Mouse (Mus musculus) MEL (cell line): ENCODE data around the gene Olfr507. TPM values are rescaled to one million over a fixed set of nuclear protein-coding genes. Genes with fewer than 3 reads are reported as not detected.

ENCODE experiments used
- DNase-seq: peaks from one replicate; pipeline ENCODE4 v3.0.0; 2011; ENCODE audit warnings: low read depth, low spot score
- H3K27ac ChIP-seq: 2 replicates; pipeline ENCODE4 v1.5.1; 2012; ENCODE audit warnings: low read depth, mild to moderate bottlenecking, control low read depth, low read length, moderate library complexity; ENCODE audit not compliant: control insufficient read depth
- H3K27me3 ChIP-seq, 2 experiments: fragments of 150-350 bp in 1 of 2; sonication (generic) in 1 of 2; 2 replicates each; pipeline ENCODE4 v1.6.1; 2012; ENCODE audit warnings: low read length in 2 of 2, mild to moderate bottlenecking in 2 of 2, improper control_type of control experiment in 1 of 2, moderate library complexity in 1 of 2; ENCODE audit not compliant: insufficient read depth in 2 of 2, control insufficient read depth in 1 of 2
- H3K36me3 ChIP-seq, 2 experiments: 2 replicates each; pipeline ENCODE4 v1.6.1; 2012 to 2014; ENCODE audit warnings: low read length in 2 of 2, improper control_type of control experiment in 1 of 2, inconsistent platforms in 1 of 2, mild to moderate bottlenecking in 1 of 2; ENCODE audit not compliant: insufficient read depth in 2 of 2, control insufficient read depth in 1 of 2
- H3K4me1 ChIP-seq, 2 experiments: fragments of 150-350 bp in 1 of 2; sonication (generic) in 1 of 2; 2 replicates each; pipeline ENCODE4 v1.6.1; 2012; ENCODE audit warnings: low read length in 2 of 2, improper control_type of control experiment in 1 of 2, mild to moderate bottlenecking in 1 of 2; ENCODE audit not compliant: insufficient read depth in 2 of 2, control insufficient read depth in 1 of 2
- H3K4me3 ChIP-seq, 2 experiments: fragments of 150-350 bp in 1 of 2; sonication (generic) in 1 of 2; 2 replicates each; pipeline ENCODE4 v1.5.1; 2012; ENCODE audit warnings: low read depth in 2 of 2, low read length in 2 of 2, mild to moderate bottlenecking in 2 of 2, moderate library complexity in 2 of 2, control low read depth in 1 of 2, improper control_type of control experiment in 1 of 2; ENCODE audit not compliant: control insufficient read depth in 1 of 2, insufficient read depth in 1 of 2
- H3K79me2 ChIP-seq: 2 replicates; pipeline ENCODE4 v1.6.1; 2012; ENCODE audit warnings: mild to moderate bottlenecking, low read length, moderate library complexity; ENCODE audit not compliant: control insufficient read depth, poor library complexity, insufficient read depth
- H3K9ac ChIP-seq: 2 replicates; pipeline ENCODE4 v1.6.1; 2012; ENCODE audit warnings: low read depth, mild to moderate bottlenecking, control low read depth, low read length, moderate library complexity; ENCODE audit not compliant: control insufficient read depth, poor library complexity, severe bottlenecking
- H3K9me3 ChIP-seq: fragments of 150-350 bp; sonication (generic); replicated peaks from 2 replicates; pipeline ENCODE4 v1.6.1; 2012; ENCODE audit warnings: mild to moderate bottlenecking, low read length, improper control_type of control experiment, moderate library complexity; ENCODE audit not compliant: insufficient read depth
- CHD1 ChIP-seq: IDR thresholded peaks from 2 replicates; pipeline ENCODE4 v1.6.1; 2012; ENCODE audit warnings: low read depth, mild to moderate bottlenecking, inconsistent platforms, low read length, improper control_type of control experiment
- CHD2 ChIP-seq: IDR thresholded peaks from 2 replicates; pipeline ENCODE4 v1.6.1; 2011; ENCODE audit warnings: low read length, improper control_type of control experiment
- CTCF ChIP-seq, 3 experiments: IDR thresholded peaks in 2 of 3; conservative IDR thresholded peaks in 1 of 3; 2 replicates each; pipeline ENCODE4 v1.5.1; 2011 to 2012; ENCODE audit warnings: low read length in 3 of 3, low read depth in 2 of 3, mild to moderate bottlenecking in 2 of 3, improper control_type of control experiment in 1 of 3, inconsistent platforms in 1 of 3, mixed read lengths in 1 of 3, moderate library complexity in 1 of 3; ENCODE audit not compliant: control insufficient read depth in 1 of 3, insufficient read depth in 1 of 3, poor library complexity in 1 of 3, severe bottlenecking in 1 of 3
- E2F4 ChIP-seq: IDR thresholded peaks from 2 replicates; pipeline ENCODE4 v1.6.1; 2011; ENCODE audit warnings: low read depth, low read length, improper control_type of control experiment, borderline replicate concordance
- EP300 ChIP-seq, 2 experiments: IDR thresholded peaks; 2 replicates each; pipeline ENCODE4 v1.6.1; 2011; ENCODE audit warnings: improper control_type of control experiment in 2 of 2, low read length in 2 of 2, low read depth in 1 of 2, mild to moderate bottlenecking in 1 of 2
- ETS1 ChIP-seq: IDR thresholded peaks from 2 replicates; pipeline ENCODE4 v1.6.1; 2012; ENCODE audit warnings: low read depth, mild to moderate bottlenecking, inconsistent platforms, low read length, improper control_type of control experiment, moderate library complexity
- GATA1 ChIP-seq: IDR thresholded peaks from 2 replicates; pipeline ENCODE4 v1.6.1; 2011; ENCODE audit warnings: low read depth, low read length, improper control_type of control experiment
- KAT2A ChIP-seq: conservative IDR thresholded peaks from 2 replicates; pipeline ENCODE4 v1.6.1; 2012; ENCODE audit warnings: low read depth, low read length, improper control_type of control experiment, inconsistent platforms
- MAX ChIP-seq: IDR thresholded peaks from 2 replicates; pipeline ENCODE4 v1.6.1; 2011; ENCODE audit warnings: low read length, improper control_type of control experiment
- MEF2A ChIP-seq: IDR thresholded peaks from 2 replicates; pipeline ENCODE4 v1.6.1; 2014; ENCODE audit warnings: low read depth, mild to moderate bottlenecking, inconsistent platforms, low read length, improper control_type of control experiment; ENCODE audit not compliant: poor library complexity, insufficient replicate concordance, severe bottlenecking; ENCODE audit errors: extremely low read depth
- MYB ChIP-seq: IDR thresholded peaks from 2 replicates; pipeline ENCODE4 v1.6.1; 2011; ENCODE audit warnings: mild to moderate bottlenecking, low read depth, low read length, improper control_type of control experiment
- NELFE ChIP-seq: IDR thresholded peaks from 2 replicates; pipeline ENCODE4 v1.6.1; 2011; ENCODE audit warnings: low read depth, low read length, improper control_type of control experiment
- POLR2AphosphoS2 ChIP-seq: IDR thresholded peaks from 2 replicates; pipeline ENCODE4 v1.6.1; 2011; ENCODE audit warnings: low read length, improper control_type of control experiment
- POLR2AphosphoS5 ChIP-seq: IDR thresholded peaks from 2 replicates; pipeline ENCODE4 v1.6.1; 2012; ENCODE audit warnings: low read depth, borderline replicate concordance, mild to moderate bottlenecking, inconsistent platforms, low read length, moderate library complexity, mixed read lengths
- RAD21 ChIP-seq: IDR thresholded peaks from 2 replicates; pipeline ENCODE4 v1.6.1; 2011; ENCODE audit warnings: mild to moderate bottlenecking, low read depth, low read length, improper control_type of control experiment
- RCOR1 ChIP-seq: IDR thresholded peaks from 2 replicates; pipeline ENCODE4 v1.6.1; 2012; ENCODE audit warnings: low read depth, mild to moderate bottlenecking, inconsistent platforms, low read length, improper control_type of control experiment
- SIN3A ChIP-seq: IDR thresholded peaks from 2 replicates; pipeline ENCODE4 v1.6.1; 2012; ENCODE audit warnings: low read length, improper control_type of control experiment, inconsistent platforms
- SMC3 ChIP-seq: IDR thresholded peaks from 2 replicates; pipeline ENCODE4 v1.6.1; 2011; ENCODE audit warnings: low read depth, low read length, improper control_type of control experiment
- TCF12 ChIP-seq: IDR thresholded peaks from 2 replicates; pipeline ENCODE4 v1.6.1; 2014; ENCODE audit warnings: low read depth, mild to moderate bottlenecking, inconsistent platforms, low read length, improper control_type of control experiment, moderate library complexity
- USF1 ChIP-seq: IDR thresholded peaks from 2 replicates; pipeline ENCODE4 v1.6.1; 2014; ENCODE audit warnings: low read depth, mild to moderate bottlenecking, inconsistent platforms, low read length, improper control_type of control experiment, moderate library complexity
- USF2 ChIP-seq, 2 experiments: IDR thresholded peaks; 2 replicates each; pipeline ENCODE4 v1.6.1; 2011 to 2012; ENCODE audit warnings: improper control_type of control experiment in 2 of 2, low read length in 2 of 2, borderline replicate concordance in 1 of 2, inconsistent platforms in 1 of 2, low read depth in 1 of 2, mild to moderate bottlenecking in 1 of 2; ENCODE audit not compliant: insufficient read depth in 1 of 2
- polyA plus RNA-seq, 2 experiments: library from polyadenylated mRNA; stranded (reverse) in 1 of 2; unstranded in 1 of 2; fragments of >175 nt in 1 of 2; fragments of >200 nt in 1 of 2; gene quantifications; 2 replicates each; pipeline versions ENCODE4 v1.2.1 to v1.2.4; 2012; ENCODE audit warnings: low replicate concordance in 2 of 2, low read depth in 1 of 2; ENCODE audit not compliant: insufficient read length in 2 of 2, insufficient read depth in 1 of 2, missing spikeins in 1 of 2
- total RNA-seq: library from RNA; depleted of rRNA; stranded (reverse); fragments of 300-350 nt; gene quantifications from 2 replicates; pipeline ENCODE4 v1.2.3, GENCODE M21; 2012

The Olfr507 gene
- total and polyA plus RNA-seq, 3 experiments, result not detected

DNA sequence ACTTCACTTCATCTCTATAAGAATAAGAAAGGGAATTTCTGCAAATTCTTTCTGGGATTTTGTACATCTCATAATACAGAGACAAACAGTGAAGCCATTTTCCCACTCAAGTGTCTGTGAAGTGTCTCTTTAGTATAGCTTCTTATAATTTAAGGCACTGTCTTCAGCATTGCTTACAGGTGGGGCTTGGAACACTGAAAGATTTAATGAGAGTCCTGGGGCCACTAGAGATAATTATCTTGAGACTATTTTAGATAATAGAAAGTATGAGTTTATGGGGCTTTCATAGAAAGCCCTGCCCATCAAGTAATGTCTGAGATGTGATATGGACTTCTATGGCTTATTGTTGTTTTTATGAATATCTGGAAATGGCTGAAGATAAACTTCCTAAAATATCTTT, 30.2 kb downstream of the Olfr507 start, which contains the start of gene Olfr509:
TSS of gene Olfr509 (minus strand) at position 101 of the 400 bp plus-strand sequence.
- H3K9ac ChIP-seq, result no peak within 1 kb of the TSS
- no peaks in the 10 kb centered on the region for H3K27me3 ChIP-seq
- no peaks in the 10 kb centered on the region for H3K4me1 ChIP-seq
- DNase-seq, result no peak
- no peak for TF ChIP-seq GATA1
- no peak for TF ChIP-seq RAD21
- TF ChIP-seq POLR2AphosphoS5, result no peak
- no peak for TF ChIP-seq EP300 (IDR thresholded peaks at IDR 0.05; ENCODE audit: low read depth in 1 of 2, low read length in 2 of 2)
- TF ChIP-seq RCOR1, result no peak
- TF ChIP-seq CHD2, result no peak
- H3K79me2 ChIP-seq, result no peaks in the 10 kb centered on the region
- H3K36me3 ChIP-seq, result no peaks in the 10 kb centered on the region
- H3K9me3 ChIP-seq, result no peaks in the 10 kb centered on the region
- H3K27ac ChIP-seq, result no peak within 1 kb of the TSS
- no peak within 1 kb of the TSS for H3K4me3 ChIP-seq

- TF ChIP-seq USF1 (no peak), USF2 (IDR thresholded peaks at IDR 0.05; ENCODE audit: borderline replicate concordance in 1 of 2, insufficient read depth in 1 of 2, low read depth in 1 of 2, low read length in 2 of 2) (no peak), GATA1 (no peak), NELFE (no peak), MYB (no peak), MEF2A (no peak), TCF12 (no peak), CHD1 (no peak), E2F4 (no peak), RCOR1 (no peak), RAD21 (no peak), ETS1 (no peak), CTCF (IDR thresholded peaks at IDR 0.05 in 2 of 3, conservative IDR thresholded peaks at IDR 0.05 in 1 of 3; ENCODE audit: control insufficient read depth in 1 of 3, insufficient read depth in 1 of 3, low read depth in 2 of 3, low read length in 3 of 3, poor library complexity in 1 of 3, severe bottlenecking in 1 of 3) (no peak), KAT2A (no peak), POLR2AphosphoS2 (no peak), SIN3A (no peak), SMC3 (no peak), MAX (no peak)
- H3K9ac ChIP-seq, result no peak overlapping the region
- no peaks in the 10 kb centered on the region for H3K36me3 ChIP-seq
- H3K27ac ChIP-seq, result no peak overlapping the region
- H3K79me2 ChIP-seq, result no peaks in the 10 kb centered on the region
- H3K4me3 ChIP-seq, result no peak overlapping the region
- no peaks in the 10 kb centered on the region for H3K4me1 ChIP-seq
- DNase-seq, result no peak
- no peaks in the 10 kb centered on the region for H3K9me3 ChIP-seq
- no peaks in the 10 kb centered on the region for H3K27me3 ChIP-seq
Measured at GRCm38 (mm10) chr7:108662419-108662818, 40.8 kb downstream of the Olfr507 start.
